Mouse (Mus musculus) monocyte, adult 5-6 weeks (primary cell): ENCODE results near the gene Abl2. TPM values are rescaled to one million over a fixed set of nuclear protein-coding genes. Genes with fewer than 3 reads are reported as not detected.

Experiments used
- ATAC-seq: fragments of 153-309, 156-312 bp; replicated peaks from 2 replicates; pipeline ENCODE4 v1.8.0; 2017; ENCODE audit warnings: mild to moderate bottlenecking; ENCODE audit not compliant: low TSS enrichment, insufficient number of reproducible peaks, severe bottlenecking, poor library complexity, low FRiP score
- total RNA-seq: library from RNA; stranded (forward); fragments of 200-1000, 200-491, 200-594 nt; gene quantifications from 3 replicates; pipeline ENCODE4 v1.2.3, GENCODE M21; 2017

Gene Abl2
- total RNA-seq, 1 experiment from 2014 or later: 17.1 TPM

GRCm38 (mm10) chr1:156620292-156620909 lies 61.8 kb downstream of the Abl2 start:
- no peak for ATAC-seq

GRCm38 (mm10) chr1:156620951-156621350 lies 62.4 kb downstream of the Abl2 start:
- ATAC-seq: no peak

DNA sequence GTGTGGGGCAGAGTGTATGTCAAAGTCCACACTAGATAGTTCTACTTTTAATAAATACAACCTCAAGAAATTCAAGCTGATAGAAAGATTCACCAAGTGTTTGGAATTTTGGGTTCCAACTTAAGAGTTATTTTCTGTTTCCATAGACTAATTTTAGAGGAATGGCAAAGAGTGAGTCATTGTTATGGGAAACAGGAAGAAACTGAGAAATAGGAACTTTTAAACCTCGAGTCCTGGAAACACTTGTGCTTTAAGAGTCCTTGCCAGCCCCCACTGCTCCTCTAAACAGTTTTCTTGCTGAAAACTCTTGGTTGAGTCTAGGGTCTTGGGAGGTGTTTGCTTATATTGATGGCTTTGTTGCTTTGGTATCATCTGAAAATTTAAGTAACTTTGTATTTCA lies 65.6 kb downstream of the Abl2 start:
- ATAC-seq: no peak

DNA sequence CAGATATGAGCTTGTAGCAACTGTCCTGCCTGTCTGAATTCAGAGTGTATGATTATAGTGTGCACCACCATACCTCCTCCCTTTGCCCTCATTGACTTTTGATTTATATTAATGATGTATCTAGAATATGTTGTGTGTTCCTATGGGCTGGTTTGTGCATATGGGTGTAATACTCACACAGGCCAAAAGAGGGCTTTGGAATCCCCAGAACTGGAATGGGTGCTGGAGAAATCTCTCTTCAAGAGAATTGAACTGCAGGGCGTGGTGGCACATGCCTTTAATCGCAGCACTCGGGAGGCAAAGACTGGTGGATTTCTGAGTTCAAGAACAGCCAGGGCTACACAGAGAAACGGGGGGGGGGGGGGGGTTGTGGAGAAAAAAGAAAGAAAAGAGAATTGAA lies 68.1 kb downstream of the Abl2 start:
- no peak for ATAC-seq

DNA sequence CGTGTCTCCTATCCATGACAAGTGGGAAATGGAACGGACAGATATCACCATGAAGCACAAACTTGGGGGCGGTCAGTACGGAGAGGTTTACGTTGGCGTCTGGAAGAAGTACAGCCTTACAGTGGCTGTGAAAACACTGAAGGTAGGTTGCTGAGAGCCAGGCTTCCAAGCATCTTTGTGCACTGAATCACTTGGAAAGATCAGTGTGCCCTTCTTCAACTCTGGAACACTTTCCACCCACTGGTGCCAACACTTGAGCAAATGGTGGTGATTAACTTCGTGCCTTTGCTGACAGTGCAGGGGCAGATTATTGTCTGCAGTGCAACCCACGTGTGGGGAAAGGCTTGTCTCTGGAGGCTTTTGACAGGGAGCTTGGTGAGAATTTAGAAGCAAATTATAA lies 71.4 kb downstream of the Abl2 start:
- no peak for ATAC-seq

GRCm38 (mm10) chr1:156630965-156631364 lies 72.4 kb downstream of the Abl2 start:
- ATAC-seq: no peak

DNA sequence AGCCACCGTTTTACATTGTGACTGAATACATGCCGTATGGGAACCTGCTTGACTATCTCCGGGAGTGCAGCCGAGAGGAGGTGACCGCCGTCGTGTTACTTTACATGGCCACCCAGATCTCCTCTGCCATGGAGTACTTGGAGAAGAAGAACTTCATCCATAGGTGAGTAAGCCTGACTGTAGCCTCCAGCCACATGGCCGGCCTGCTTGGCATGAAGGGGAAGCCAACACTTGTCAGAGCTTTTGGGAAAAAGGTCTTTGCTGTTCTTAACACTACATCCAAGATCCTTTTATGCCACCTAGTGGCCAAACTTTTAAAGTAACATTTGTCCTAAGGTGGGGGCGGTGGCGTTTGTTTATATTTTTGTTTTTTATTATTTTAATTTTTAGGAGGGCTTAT lies 74.5 kb downstream of the Abl2 start:
- peak; percentile 48; the same call in 1 of the 2 replicates for ATAC-seq

GRCm38 (mm10) chr1:156635148-156635547 lies 76.6 kb downstream of the Abl2 start:
- ATAC-seq: no peak

- ATAC-seq: no peak
Observed at GRCm38 (mm10) chr1:156639455-156639854, 80.9 kb downstream of the Abl2 start.

GRCm38 (mm10) chr1:156640577-156640976 lies 82.0 kb downstream of the Abl2 start:
- no peak for ATAC-seq

DNA sequence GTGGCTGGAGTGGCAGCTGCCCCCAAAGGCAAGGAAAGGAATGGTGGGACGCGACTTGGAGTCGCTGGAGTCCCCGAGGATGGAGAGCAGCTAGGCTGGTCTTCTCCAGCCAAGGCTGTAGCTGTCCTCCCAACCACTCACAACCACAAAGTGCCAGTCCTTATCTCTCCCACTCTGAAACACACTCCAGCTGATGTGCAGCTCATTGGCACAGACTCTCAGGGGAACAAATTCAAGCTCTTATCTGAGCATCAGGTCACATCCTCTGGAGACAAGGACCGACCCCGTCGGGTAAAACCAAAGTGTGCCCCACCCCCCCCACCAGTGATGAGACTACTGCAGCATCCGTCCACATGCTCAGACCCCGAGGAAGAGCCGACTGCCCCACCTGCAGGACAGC lies 83.2 kb downstream of the Abl2 start:
- ATAC-seq: no peak

GRCm38 (mm10) chr1:156642813-156643212 lies 84.2 kb downstream of the Abl2 start:
- ATAC-seq: no peak

DNA sequence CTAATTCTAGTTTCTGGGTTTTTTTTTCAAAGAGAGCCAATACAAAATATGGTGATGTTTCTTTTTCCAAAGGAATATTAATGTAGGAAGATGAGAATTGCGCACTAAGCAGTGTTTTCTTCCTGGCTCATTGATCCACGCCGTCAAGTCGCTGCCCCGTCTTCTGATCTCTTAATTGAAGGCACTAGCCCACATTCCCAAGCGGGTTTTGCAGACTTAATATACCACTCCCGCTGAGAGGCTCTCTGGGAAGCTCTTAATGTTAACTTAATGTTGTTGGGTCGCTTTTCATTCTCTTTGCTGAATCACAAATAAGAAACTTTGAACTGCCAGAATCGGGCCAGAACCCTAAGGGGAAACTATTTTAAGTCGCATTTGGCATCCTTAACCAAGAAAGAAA lies 85.5 kb downstream of the Abl2 start:
- ATAC-seq: no peak

DNA sequence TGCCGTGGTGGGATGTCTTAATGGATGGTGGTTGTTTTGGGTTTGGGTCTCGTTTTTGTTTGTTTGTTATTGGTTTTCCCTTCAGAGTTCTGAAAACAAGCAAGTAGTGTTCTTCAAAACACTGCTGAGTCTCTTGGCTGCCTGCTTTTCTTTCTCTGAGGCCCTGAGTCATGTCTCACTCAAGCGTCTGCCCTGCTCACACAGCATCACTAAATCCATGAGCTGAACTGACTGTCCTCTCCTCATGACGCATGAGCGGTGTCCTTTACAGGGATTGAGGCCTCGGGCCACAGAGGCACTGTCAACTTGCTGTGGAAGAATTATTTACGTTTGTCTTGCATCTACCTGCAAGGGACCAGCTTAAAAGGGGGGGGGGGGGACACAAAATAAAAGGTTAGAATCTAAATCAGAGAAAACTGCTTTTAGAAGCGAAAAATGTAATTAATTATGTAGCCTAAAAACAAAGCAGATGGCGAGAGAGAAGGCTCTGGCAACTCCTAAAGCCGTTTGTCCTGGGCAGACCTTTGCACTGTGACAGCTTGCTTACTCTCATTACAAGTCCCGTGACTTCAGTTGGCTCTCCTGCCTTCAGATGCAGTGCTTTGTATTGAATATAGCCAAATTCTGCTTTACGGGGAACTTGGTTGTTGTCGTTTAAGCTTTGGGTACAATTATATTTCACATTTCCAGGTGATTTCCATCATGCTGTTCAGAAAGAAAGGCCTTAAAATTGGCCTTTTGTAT lies 86.4 kb downstream of the Abl2 start:
- ATAC-seq: no peak

- no peak for ATAC-seq
Observed at GRCm38 (mm10) chr1:156645971-156646370, 87.4 kb downstream of the Abl2 start.

- ATAC-seq: no peak
Observed at GRCm38 (mm10) chr1:156648705-156649104, 90.1 kb downstream of the Abl2 start.

DNA sequence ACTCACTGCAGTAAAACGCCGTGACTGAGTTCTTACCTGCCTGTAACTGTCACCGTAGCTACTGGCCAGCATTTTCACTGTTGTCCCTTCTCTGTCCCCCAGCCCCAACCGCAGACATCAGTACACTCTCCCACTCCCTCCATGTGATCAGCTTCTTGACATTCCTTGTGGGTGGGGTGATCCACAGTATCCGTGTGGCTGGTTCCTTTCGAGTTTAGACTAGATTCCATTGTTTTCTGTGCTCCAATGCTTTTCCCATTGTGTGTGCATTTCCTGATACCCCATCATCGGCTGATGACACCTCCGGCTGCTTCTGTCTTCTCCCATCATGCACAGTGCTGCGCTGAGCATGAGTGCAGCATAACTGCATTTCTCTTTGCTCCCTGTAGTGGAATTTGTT lies 92.0 kb downstream of the Abl2 start:
- no peak for ATAC-seq

- ATAC-seq: no peak
Observed at GRCm38 (mm10) chr1:156652189-156652822, 93.7 kb downstream of the Abl2 start.

- no peak for ATAC-seq
Observed at GRCm38 (mm10) chr1:156654735-156655530, 96.3 kb downstream of the Abl2 start.
